Mouse (Mus musculus) heart, embryonic 10.5 days (tissue): ENCODE measurements around the gene Otog. TPM values are rescaled to one million over a fixed set of nuclear protein-coding genes. Genes with fewer than 3 reads are reported as not detected.

ENCODE experiments used
- DNase-seq: peaks from one replicate; pipeline ENCODE4 v3.0.0-alpha.2; 2017; ENCODE audit warnings: low spot score
- H3K27ac ChIP-seq: fragments of 300-500 bp; sonication (generic); 2 replicates; pipeline ENCODE4 v1.5.1; 2016; ENCODE audit warnings: mild to moderate bottlenecking
- H3K27me3 ChIP-seq: fragments of 300-500 bp; sonication (generic); 2 replicates; pipeline ENCODE4 v1.6.1; 2016; ENCODE audit warnings: mild to moderate bottlenecking; ENCODE audit not compliant: poor library complexity, insufficient read depth, severe bottlenecking
- H3K36me3 ChIP-seq: fragments of 300-500 bp; sonication (generic); 2 replicates; pipeline ENCODE4 v1.6.1; 2016; ENCODE audit warnings: mild to moderate bottlenecking, moderate library complexity
- H3K4me1 ChIP-seq: fragments of 300-500 bp; sonication (generic); 2 replicates; pipeline ENCODE4 v1.6.1; 2016; ENCODE audit warnings: mild to moderate bottlenecking
- H3K4me3 ChIP-seq: fragments of 300-500 bp; sonication (generic); 2 replicates; pipeline ENCODE4 v1.5.1; 2016; ENCODE audit warnings: mild to moderate bottlenecking, moderate library complexity
- H3K9me3 ChIP-seq: fragments of 300-500 bp; sonication (generic); 2 replicates; pipeline ENCODE4 v1.6.1; 2016; ENCODE audit warnings: mild to moderate bottlenecking, moderate library complexity
- WGBS: fragments of 180-500 bp; shearing (Covaris S2); methylation state at CpG from one replicate; pipeline ENCODE4 v1.1.7; 2016; 5-methylcytosine and 5-hydroxymethylcytosine counted together
- polyA plus RNA-seq: library from polyadenylated mRNA; unstranded; fragments of >200 nt; fragmentation: Nextera tagmentation; extraction: Ambion mirVana; gene quantifications from 2 replicates; pipeline ENCODE4 v1.2.1, GENCODE M21; 2016

The Otog gene
- polyA plus RNA-seq, 1 experiment from 2014 or later: not detected

DNA sequence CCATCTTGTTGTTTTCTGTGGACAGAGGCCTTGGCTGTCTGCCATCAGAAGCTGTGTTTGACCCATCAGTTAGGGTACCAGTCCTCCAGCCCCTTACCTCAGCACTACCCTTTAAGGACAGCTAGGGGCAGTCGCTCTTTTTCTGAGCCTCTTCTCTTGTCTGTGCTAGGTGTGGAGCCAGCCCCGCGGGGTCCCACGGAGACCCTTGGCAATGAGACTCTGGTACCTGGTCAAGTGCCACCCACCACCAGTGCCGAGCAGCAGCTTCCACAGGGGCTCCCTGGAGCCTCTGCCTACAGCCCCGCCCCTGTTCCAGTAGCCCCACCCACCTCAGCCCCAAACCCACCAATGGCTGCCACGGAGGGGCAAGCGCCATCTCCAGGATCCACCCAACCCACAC lies 46.3 kb downstream of the Otog start:
- H3K9me3 ChIP-seq: no peaks in the 10 kb centered on the region
- peaks cover 13% of the 10 kb centered on the region; the same call in 1 of the 2 replicates for H3K4me1 ChIP-seq
- no peak overlapping the region for H3K4me3 ChIP-seq
- H3K27me3 ChIP-seq: peaks cover 98% of the 10 kb centered on the region
- H3K36me3 ChIP-seq: no peaks in the 10 kb centered on the region
- H3K27ac ChIP-seq: no peak overlapping the region
- DNase-seq: no peak
- 19% methylated on average over 8 of the region's 8 CpGs for WGBS

DNA sequence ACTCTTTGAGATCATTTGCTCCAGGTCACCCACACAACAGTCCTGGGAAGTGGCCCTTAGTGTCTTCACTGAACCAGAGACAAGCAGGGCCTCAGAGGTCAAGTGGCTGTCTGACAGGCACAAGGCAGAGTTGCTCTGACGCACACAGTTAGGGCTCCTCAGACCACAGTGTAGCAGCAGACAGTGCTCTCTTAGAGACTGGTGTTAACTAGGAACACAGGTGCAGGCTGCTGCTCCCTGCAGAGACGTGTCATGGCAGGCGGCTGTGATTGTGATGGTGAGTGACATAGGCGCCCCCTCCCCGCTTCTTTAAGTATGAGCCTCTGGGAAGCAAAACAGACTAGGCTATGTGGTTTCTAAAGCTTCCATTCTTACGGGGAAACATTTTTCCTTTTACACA lies 55.5 kb downstream of the Otog start:
- DNase-seq: no peak
- no peaks in the 10 kb centered on the region for H3K36me3 ChIP-seq
- peaks cover 7% of the 10 kb centered on the region for H3K4me1 ChIP-seq
- H3K4me3 ChIP-seq: no peak overlapping the region
- no peak overlapping the region for H3K27ac ChIP-seq
- H3K9me3 ChIP-seq: no peaks in the 10 kb centered on the region
- WGBS: 18% methylated on average over 6 of the region's 6 CpGs
- H3K27me3 ChIP-seq: peaks cover 91% of the 10 kb centered on the region

DNA sequence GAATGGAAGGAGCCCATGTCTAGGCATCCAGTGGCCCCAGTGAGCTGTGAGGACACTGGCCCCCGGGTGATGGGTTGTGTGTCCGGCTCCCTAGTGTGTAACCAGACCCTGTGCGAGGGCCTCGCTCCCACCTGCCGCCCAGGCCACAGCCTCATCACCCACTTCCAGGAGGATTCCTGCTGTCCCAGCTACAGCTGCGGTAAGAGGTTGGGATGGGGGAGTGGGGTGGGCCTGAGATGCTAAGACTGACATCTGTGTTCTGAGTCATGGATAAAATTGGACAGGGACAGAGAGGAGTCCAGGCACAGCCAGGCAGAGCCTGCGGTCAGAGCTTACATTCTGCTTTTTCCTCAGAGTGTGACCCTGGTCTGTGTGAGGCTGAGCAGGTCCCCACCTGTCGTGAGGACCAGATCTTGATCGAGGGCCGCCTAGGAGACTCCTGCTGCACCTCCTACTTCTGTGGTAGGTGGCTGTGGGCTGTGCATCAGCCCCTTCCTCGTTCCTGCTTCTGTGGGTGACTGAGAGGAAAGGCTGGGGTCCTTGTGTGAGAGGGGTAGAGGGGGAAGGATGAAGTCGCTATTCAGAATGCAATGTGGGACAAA lies 60.3 kb downstream of the Otog start:
- Histone ChIP-seq H3K9me3 (no peaks in the 10 kb centered on the region), H3K4me1 (peaks cover 3% of the 10 kb centered on the region), H3K27me3 (peaks cover 97% of the 10 kb centered on the region), H3K36me3 (no peaks in the 10 kb centered on the region), H3K4me3 (no peak overlapping the region), H3K27ac (no peak overlapping the region)
- 77% methylated on average over 12 of the region's 12 CpGs for WGBS
- no peak for DNase-seq

DNA sequence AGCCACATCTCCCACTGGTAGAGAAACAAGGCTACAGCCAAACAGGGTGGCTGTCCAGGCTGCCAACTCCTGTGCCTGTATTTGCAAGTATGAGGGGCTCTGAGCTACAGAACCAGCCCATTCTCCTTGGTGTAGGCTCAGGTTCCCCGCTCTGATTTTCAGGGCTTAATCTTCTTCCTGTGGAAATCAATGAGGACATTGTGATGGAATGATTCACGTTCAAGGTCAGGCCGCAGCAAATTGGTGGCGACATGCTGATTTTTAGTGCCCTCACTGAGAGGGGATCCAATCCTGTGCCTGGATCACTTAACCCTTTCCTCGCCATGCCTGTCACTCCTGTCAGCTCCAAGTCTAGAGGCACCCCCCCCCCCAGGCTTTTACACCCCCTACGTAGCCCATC lies 72.7 kb downstream of the Otog start:
- H3K27me3 ChIP-seq: peaks cover 79% of the 10 kb centered on the region
- WGBS: 44% methylated on average over 6 of the region's 6 CpGs
- DNase-seq: no peak
- H3K27ac ChIP-seq: no peak overlapping the region
- peaks cover 6% of the 10 kb centered on the region; the same call in 1 of the 2 replicates for H3K4me1 ChIP-seq
- no peaks in the 10 kb centered on the region for H3K9me3 ChIP-seq
- no peak overlapping the region for H3K4me3 ChIP-seq
- no peaks in the 10 kb centered on the region for H3K36me3 ChIP-seq

DNA sequence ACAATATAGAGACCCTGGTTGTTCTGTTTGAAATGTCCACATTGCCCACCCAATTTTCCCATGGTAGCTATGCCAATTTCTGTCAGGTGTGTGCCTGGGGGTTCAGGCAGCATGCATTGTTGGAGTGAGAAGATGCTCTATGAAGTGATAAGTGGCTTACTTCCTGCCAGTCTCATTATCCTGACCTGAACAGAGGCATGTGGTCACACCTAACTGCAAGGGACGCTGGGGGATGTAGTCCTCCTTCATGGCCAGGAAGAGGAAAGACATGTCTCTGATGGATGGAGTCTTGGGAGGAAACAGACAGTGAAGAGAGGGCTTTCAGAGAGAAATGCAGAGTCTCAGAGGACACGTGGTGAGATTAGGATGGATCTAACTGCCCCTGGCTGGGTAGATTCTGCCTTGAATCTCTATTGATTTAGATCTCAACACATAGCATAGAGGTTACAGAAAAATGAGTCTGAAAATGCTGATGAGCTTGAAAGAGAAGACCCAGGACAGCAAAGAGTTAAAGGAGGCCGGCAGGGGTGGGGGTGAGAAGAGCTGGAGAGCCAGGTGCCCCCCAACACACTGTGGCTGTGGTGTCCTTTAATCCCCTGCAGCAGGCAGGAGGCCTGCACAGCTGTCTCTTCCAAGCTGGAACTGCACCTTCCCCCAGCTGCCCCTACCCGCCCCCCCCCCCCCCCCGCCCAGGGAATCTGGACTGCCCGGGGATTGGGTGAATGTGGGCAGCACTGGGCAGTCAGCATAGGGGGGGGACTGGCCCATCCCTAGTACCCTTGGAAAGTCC lies 73.6 kb downstream of the Otog start:
- peaks cover 70% of the 10 kb centered on the region for H3K27me3 ChIP-seq
- no peaks in the 10 kb centered on the region for H3K9me3 ChIP-seq
- no peaks in the 10 kb centered on the region for H3K36me3 ChIP-seq
- peaks cover 6% of the 10 kb centered on the region; the same call in 1 of the 2 replicates for H3K4me1 ChIP-seq
- 36% methylated on average over 3 of the region's 6 CpGs for WGBS
- DNase-seq: no peak
- H3K27ac ChIP-seq: no peak overlapping the region
- H3K4me3 ChIP-seq: no peak overlapping the region

DNA sequence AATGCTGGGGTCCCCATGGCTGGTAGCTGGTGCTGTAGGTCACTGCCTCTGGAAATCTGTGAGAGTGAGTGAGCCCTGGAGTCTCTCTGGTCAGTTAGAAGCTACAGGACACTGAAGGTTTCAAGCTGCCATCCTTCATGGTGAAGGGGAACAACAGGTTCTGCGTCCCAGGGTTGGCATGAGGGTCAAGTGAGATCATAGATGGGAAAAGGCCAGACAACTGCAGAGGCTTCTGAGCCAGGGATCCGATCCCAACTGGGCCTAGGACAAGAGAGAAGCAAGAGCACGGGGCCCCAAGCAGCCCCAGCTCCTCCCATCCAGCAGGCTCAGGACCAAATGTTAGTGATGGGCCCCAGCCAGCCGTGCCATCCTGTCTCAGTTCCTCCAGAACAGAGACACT lies 74.9 kb downstream of the Otog start:
- Histone ChIP-seq H3K36me3 (no peaks in the 10 kb centered on the region), H3K4me1 (peaks cover 6% of the 10 kb centered on the region; the same call in 1 of the 2 replicates), H3K4me3 (no peak overlapping the region), H3K27ac (no peak overlapping the region), H3K9me3 (no peaks in the 10 kb centered on the region), H3K27me3 (peaks cover 58% of the 10 kb centered on the region)
- DNase-seq: no peak
- 69% methylated on average over 4 of the region's 4 CpGs for WGBS

DNA sequence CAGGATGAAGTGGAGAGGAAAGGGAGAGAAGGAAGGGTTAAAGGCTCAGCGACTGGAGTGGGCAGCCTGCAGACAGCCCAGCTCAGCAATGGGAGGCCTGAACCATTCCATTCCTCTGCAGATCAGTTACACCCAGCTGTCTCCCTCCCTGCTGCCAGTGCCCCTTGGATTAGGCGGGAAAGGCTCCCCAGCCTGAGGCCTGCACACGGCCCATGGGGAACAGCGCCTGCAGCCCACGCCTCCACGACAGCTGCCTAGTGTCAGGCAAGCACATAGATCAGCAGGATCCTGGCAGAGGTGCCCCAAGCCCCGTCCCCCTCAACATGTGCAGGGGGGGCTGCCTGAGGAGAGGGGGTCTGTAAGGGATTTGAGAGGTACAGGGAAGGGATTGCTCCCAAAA lies 76.2 kb downstream of the Otog start:
- Histone ChIP-seq H3K4me3 (no peak overlapping the region), H3K36me3 (no peaks in the 10 kb centered on the region), H3K9me3 (no peaks in the 10 kb centered on the region), H3K27me3 (peaks cover 45% of the 10 kb centered on the region), H3K27ac (no peak overlapping the region), H3K4me1 (peaks cover 6% of the 10 kb centered on the region; the same call in 1 of the 2 replicates)
- no peak for DNase-seq
- WGBS: 21% methylated on average over 7 of the region's 7 CpGs

DNA sequence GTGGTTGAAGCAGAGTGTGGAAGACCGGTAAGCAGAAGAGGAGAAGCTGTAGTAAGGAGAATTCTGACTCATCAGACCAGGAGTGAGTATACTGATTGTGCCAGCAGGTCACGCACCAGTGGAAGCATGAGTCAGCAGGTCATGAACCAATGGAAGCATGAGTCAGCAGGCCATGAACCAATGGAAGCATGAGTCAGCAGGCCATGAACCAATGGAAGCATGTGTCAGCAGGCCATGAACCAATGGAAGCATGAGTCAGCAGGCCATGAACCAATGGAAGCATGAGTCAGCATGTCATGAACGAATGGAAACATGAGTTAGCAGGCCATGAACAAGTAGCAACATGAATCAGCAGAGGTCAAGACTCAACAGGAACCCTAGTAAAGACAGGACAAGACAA lies 80.5 kb downstream of the Otog start:
- peaks cover 11% of the 10 kb centered on the region; the same call in 1 of the 2 replicates for H3K27me3 ChIP-seq
- no peak overlapping the region for H3K4me3 ChIP-seq
- no peaks in the 10 kb centered on the region for H3K36me3 ChIP-seq
- H3K4me1 ChIP-seq: peaks cover 6% of the 10 kb centered on the region; the same call in 1 of the 2 replicates
- DNase-seq: no peak
- H3K27ac ChIP-seq: no peak overlapping the region
- WGBS: 71% methylated on average over 3 of the region's 3 CpGs
- no peaks in the 10 kb centered on the region for H3K9me3 ChIP-seq

DNA sequence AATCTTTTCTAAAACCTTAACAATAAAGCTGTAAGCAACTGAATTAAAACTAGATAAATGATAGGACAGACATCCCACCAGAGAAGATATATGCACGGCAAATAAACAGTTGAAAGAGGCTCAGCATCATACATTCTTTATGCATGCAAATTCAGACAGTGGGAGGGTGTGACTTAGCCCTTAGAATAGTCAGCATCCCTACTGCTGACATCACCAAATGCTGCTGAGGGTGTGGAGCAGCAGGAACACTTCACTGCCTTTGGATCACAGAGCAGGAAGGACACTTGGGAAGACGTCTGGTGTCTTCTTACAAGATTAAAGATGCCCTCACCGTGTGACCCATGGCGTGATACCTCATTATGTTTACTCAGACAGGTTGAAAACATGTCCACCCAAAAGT lies 87.1 kb downstream of the Otog start:
- WGBS: 51% methylated on average over 4 of the region's 4 CpGs
- no peak for DNase-seq
- H3K36me3 ChIP-seq: no peaks in the 10 kb centered on the region
- H3K4me1 ChIP-seq: no peaks in the 10 kb centered on the region
- no peak overlapping the region for H3K27ac ChIP-seq
- no peaks in the 10 kb centered on the region for H3K9me3 ChIP-seq
- 0 out of 2 replicates have a peak, but pooled peaks cover 6% of the 10 kb centered on the region for H3K27me3 ChIP-seq
- no peak overlapping the region for H3K4me3 ChIP-seq

DNA sequence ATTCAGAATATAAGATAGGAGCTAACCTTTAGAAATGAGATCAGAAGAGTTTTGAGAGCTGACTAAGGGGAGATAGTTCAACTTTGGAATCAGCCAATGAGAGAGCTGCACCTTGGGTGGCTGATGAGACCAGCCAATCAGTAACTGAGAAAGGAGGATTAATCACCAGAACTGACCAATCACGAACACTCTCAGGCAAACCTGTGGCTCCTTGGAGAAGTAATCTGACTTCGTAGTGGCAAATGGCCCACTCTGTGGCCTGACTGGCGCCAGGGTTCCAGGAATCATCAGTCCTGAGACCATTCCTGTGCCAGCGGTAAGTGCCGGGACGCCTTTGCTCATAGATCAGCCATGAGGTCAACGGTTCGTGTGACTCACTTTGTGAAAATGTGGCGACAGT lies 96.6 kb downstream of the Otog start:
- Histone ChIP-seq H3K4me3 (no peak overlapping the region), H3K27ac (no peak overlapping the region), H3K27me3 (0 out of 2 replicates have a peak, but pooled peaks cover 11% of the 10 kb centered on the region), H3K4me1 (no peaks in the 10 kb centered on the region), H3K9me3 (no peaks in the 10 kb centered on the region), H3K36me3 (no peaks in the 10 kb centered on the region)
- DNase-seq: no peak
- WGBS: 86% methylated on average over 9 of the region's 9 CpGs

DNA sequence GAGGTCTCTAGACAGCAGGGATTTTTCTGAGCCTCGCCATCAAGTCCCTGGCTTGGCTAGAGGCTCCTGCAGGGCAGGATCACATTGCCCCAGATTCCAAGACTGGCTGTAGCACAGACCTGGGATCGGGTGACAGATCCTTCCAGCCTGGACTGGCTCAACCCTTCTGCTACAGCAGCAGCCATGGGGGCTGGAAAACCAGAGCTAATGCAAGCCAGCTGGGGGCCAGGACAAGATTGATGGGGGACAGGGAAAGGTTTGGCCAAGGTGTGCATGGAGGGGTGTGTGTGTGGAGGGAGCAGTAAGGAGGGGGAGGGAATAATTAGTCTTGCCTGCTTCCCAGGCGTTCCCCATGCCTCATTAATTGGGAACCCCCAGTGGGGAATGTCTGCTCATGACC lies 99.0 kb downstream of the Otog start:
- Histone ChIP-seq H3K27ac (no peak overlapping the region), H3K27me3 (0 out of 2 replicates have a peak, but pooled peaks cover 6% of the 10 kb centered on the region), H3K4me3 (no peak overlapping the region), H3K36me3 (no peaks in the 10 kb centered on the region), H3K4me1 (no peaks in the 10 kb centered on the region), H3K9me3 (no peaks in the 10 kb centered on the region)
- 45% methylated on average over 3 of the region's 3 CpGs for WGBS
- DNase-seq: no peak

DNA sequence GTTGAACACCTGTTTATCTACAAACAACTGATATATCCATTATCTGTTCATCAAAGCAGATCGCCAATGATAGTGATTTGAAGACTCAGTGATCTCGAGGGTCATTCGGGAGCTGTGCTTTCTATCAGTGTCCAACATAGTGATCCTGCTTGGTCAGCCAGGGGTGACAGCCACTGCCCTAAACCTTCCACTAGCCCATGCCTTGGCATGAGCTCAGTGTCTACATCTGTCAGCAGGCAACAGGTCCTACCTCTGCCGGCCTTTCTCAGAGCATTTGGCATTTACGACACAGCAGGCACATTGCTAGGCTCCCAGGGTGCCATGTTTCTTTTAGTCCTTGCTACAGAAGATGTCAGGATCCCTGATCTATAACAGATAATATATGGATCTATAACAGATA lies 99.5 kb downstream of the Otog start:
- DNase-seq: no peak
- 77% methylated on average over 5 of the region's 5 CpGs for WGBS
- Histone ChIP-seq H3K4me3 (no peak overlapping the region), H3K36me3 (no peaks in the 10 kb centered on the region), H3K27me3 (0 out of 2 replicates have a peak, but pooled peaks cover 6% of the 10 kb centered on the region), H3K4me1 (no peaks in the 10 kb centered on the region), H3K27ac (no peak overlapping the region), H3K9me3 (no peaks in the 10 kb centered on the region)

DNA sequence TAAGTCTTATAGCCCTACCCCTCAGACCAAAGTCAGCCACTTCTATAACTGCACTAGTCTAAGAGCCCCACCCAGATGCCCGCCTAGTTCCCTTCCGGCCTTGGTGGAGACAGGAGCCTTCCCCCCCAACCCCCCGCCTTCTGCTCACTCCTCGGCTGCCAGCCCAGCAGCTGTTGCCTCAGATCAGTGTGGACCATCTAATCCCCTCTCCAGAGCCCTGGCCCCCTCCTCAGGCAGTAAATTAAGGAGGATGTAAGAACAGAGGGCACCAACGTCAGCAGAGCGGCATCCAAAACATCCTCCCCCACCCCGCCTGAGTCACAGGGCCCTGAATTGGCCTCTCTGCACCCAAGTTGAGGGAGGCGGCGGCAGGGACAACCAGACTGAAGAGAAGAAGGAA lies 100.7 kb downstream of the Otog start:
- Histone ChIP-seq H3K27ac (no peak overlapping the region), H3K9me3 (no peaks in the 10 kb centered on the region), H3K27me3 (peaks cover 8% of the 10 kb centered on the region), H3K36me3 (no peaks in the 10 kb centered on the region), H3K4me1 (no peaks in the 10 kb centered on the region), H3K4me3 (no peak overlapping the region)
- 77% methylated on average over 9 of the region's 9 CpGs for WGBS
- no peak for DNase-seq
